Mouse (Mus musculus) urinary bladder, postnatal 25 days (tissue): Measurements from ENCODE around the gene Siglecf.
"Not testable (repeated sequence)": the region's sequence is repeated elsewhere in the genome, so short reads cannot be mapped to it uniquely, and the experiment has no call there.

Source experiments
- DNase-seq: peaks from one replicate; pipeline ENCODE4 v3.0.0; 2022; ENCODE audit warnings: low spot score

Siglecf gene

DNA sequence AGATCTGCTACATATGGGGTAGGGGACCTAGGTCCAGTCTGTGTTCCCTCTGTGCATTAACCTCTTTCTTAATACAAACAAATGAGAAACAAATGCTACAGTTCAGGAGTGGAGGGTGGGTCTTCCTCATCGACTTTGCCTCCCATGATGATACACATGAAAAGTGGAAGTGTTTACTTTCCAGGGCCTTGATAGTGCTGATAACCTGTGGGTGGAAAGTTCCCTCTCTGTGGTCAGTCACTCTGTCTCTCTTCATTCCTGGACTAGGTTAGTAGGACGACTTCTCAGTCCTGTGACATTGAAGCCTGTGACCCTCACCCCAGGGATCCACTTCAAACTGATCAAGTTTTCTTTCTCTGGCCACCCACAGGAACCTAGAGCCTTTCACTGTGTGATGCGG is at the start of gene Siglecf:
Gene Siglecf (plus strand): TSS at position 188 of the 400 bp plus-strand sequence.
- DNase-seq, result no peak

DNA sequence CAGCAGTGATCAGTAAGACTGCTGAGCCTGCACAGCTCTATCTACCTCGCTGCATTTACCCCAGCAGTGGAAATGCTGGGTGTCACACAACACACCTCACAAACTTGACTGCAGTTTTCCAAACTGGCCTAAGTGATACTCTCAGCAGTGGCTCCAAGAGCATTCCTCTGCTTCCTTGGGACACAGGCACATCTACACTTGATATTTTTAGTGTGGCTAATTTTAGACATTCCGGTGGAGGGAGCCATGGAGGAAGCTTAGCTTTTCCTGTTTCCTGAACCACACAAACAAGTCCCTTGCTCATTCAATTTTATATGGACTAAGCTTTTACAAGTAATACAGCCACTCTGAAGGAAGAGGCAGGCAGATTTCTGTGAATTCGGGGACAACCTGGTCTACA is 45.9 kb upstream of the Siglecf start:
- DNase-seq, result no peak

DNA sequence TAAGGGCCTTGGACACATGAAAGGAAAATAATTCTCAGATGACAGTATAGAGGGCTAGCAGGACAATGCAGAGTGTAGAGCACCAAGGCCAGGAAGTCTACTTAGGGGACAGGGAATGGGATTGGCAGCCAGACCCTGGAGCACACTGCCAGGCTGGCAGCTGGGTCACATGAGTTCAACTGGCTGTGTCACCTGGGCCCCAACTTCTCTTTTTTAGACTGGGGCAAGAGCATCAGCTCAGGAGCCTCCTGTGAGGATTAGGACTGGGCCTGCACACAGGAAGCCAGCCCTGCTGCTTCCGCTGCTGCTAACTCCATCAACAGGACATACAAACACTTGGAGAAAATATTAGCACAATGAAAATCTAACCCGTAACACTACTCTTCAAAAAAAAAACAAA is 42.1 kb upstream of the Siglecf start:
- no peak for DNase-seq

DNA sequence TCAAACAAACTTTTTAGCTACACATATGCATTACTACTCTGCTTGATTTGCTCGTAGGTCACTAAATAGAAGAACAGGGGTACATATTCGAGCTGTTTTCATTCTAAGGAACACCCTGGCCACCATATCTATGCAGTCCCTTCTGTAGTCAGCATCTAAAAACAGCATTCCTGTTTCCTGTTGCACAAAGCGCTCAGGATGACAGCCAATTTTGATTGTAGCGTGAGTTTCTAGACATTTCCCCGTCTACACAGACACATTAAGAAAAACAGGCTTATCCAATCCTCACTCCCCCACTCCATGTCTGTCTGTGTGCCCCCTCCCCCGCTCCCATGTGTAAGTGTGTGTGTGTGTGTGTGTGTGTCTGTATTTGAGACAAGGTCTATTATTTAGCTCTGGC is 39.5 kb upstream of the Siglecf start:
- DNase-seq, result no peak

DNA sequence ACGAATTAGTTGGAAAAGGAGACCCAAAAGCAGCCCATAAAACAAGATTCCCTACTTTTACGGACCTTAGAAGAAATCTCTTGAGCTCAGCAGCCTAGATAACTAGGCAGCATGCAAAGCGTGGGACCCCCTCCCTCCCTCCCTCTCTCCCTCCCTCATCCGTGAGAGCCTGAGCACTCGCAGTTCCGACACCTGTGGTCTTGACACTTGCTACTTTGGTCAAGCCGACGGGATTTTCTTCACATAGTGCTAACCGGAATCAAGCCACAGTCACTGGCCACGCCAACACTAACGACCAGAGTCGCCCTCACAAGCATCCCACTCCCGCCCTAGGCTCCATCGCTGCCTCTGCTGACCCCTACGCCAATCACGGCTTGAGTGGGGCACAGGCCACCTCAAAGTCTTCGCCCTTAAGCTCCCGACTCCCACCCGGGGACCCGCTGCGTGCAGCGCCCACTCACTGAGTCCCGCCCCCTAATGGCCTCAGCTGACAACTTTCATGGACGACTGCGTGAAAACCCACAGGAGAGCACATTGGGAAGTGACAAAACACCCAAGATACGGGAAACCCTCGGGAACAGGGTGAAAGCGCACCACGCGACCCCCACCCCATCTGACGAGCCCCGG is 38.6 kb upstream of the Siglecf start:
- no peak for DNase-seq

DNA sequence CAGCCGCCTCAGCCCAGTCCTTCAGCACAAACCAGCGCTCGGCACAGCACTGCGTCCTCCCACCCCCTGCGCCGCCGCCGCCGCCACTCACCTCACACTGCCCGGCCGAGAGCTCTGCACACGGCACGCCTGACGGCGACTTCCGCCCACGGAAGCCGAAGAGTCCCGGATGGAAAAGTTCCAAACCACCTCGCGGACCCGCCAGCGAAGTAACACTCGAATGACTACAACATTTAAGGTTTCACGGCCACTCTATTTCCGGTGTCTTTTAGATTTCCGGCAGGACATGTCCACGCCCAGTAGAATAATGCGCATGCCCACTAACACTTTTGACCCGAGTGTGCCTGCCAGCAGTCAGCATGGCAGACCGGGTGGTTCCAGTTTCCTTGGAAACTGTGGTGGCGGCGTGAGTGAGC is 38.1 kb upstream of the Siglecf start, which contains the start of gene Zfp715:
Gene Zfp715 (minus strand): TSS at position 282 of the 416 bp plus-strand sequence.
- DNase-seq, result peak; percentile 78

DNA sequence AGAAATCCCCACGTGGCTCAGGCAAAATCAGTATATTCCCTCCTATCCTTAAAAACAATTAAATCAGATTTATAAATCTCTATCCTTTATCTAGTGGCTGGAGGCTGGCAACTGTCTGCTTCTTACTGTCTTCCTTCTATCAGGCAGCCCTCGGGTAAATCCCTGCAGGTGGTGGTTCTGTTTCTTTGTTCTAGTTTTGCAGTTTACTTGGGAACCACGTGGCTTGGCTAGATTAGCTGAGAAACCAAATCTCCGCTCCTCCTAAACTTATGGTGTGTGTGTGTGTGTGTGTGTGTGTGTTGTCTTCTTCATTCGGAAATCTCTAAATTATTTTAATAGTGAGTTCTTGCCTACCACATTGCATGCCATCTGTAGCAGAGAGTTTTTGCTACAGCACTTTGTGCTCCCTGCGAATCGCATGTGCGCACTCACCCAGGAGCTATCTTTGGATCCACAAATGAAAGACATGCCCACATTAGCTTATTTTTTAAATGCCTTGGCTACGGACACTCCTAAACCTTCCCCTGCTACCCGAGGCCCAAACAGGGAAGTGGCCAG is 24.8 kb upstream of the Siglecf start:
- no peak for DNase-seq

DNA sequence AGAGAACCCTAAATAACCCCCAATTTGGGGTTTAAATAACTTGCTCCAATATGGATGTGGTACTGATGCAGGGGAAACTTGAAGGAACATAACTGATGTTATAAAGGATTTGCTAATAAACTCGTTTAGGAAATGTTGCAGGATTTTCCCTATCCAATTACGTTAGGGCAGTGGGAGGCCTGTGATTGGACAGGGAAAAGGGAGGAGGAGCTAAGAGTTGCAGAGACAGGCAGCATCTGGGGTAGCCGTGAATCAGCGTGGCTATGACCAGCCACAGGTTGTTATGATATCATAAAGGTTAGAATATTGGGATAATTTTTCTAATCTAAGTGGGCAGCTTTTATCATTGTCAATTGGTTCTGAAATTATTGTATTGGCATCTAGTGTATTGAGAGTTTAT is 23.0 kb upstream of the Siglecf start:
- no peak for DNase-seq

DNA sequence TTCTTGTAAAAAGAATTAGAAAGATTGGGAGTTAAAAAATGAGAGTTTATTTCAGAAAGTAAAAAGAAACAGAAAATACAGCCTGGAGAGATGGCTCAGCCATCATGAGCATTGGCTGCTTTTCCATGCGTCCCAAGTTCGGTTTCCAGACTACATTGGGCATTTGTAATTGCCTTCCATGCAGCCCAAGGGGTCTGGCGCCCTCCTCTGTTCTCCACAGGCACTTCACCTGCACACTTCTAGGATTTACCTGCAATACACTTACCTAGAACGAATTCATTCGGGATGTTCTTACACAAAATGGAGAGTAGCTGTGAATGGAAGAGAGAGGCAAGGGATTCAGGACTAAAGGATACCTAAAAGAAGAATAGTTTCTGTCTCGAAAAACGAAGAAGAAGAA is 17.9 kb upstream of the Siglecf start:
- no peak for DNase-seq

DNA sequence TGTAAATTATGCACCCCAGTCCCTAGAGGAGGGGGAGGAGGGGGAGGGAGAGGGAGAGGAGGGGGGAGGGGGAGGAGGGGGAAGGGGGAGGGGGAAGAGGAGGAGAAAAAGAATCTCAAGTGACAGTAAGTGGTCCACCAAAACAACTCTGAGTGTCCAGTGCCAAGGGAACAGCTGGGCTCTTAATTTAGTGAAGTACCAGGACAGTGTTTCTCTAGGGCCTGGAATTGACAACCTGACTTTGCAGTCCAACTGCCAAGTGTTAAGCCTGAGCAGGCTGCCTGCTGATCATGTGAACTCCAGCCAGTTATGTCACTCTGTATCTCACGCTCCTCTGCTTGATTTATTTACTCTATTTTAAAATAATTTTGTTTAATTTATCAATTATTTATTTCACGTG is 17.2 kb upstream of the Siglecf start:
- no peak for DNase-seq

DNA sequence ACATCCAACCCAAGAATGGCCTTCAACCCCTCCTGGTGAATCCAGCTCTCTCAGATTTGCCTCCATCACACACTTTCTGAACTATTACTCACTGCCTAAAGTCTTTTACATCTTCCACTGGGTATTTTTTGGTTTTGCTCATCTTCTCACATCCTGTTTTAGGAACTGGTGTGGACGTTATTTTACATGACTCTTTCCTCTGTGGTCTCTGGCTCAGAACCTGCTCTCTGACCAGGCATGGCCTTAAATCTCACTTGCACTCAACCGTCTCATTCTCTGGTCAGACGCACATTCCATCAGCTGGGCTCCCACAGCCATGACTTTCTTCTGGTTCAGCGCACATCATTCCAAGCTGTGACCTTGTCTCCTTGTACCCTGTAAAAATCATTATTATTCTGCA is 10.4 kb upstream of the Siglecf start:
- DNase-seq, result no peak

DNA sequence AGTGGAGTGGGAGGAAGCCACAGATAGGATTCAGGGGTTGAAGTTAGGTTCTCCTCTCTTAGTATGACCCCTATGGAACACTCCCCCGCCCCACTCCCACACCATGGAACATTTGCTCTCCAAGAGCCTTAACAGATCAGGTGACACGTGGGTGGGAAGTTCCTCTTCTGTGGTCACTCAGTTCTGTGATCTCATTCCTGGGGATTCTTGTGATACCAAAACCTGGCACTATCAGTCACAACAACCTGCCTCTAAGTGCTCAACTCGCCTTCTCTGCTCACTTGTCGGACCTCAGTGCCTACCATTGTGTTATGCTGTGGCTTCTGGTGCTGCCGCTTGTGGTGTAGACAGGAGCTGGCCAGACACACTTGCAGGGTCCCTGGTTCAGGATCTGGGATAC is 8.0 kb upstream of the Siglecf start:
- no peak for DNase-seq

DNA sequence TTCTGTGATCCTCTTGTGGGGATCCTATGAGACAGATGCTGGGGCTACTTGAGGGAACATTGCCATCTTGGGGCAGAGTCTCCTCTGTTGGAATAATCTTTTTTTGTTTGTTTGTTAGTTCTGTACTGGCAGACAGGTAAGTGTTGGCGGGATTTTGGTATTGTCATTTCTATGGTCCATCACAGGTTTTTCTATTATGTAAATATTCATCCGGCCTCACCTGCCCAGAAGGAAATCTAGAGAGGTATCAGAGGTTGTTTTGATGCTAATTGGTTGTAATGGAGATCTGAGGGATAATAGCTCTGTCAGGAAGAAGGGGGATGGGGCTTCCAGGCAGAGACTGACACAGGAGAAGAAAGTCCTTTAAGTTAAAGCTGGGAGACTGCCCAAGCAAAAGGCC is 7.1 kb upstream of the Siglecf start:
- no peak for DNase-seq

DNA sequence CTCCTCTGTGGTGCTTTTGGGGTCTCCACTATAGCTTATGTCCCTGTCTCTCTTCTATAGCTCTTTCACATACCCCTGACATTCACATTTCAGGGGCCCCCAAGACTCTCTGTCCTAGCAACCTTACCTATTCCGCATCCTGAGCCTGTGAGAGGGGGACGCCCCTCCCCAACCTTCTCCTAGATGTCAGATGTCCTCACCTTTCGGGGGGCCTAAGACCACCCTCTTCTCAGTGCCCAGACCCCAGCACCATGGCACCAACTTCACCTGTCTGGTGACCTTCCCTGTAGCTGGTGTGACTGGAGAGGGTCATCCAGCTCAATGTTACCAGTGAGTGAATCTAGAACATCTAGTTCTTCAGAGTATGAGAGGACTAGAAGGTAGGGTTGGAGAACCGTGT is 6.7 kb upstream of the Siglecf start:
- DNase-seq, result no peak

DNA sequence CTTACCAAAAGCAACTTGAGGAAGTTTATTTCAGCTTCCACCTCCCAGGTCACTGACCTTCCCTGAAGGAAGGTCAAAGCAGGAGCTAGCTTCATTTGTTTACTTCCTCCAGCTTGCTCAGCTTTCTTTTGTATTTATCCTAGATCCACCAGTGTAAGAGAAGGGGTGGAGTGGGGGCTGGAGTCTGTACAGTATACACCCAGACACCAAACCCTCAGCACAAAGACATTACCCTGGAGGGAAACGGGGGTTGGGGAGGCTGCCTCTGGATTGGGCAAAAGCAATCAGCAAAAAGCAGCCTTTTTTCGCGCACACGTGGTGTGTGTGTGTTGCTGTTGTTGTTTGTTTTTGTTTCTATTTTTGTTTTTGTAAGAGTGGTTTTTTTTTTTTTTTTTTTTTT is 5.0 kb upstream of the Siglecf start:
- no peak for DNase-seq

DNA sequence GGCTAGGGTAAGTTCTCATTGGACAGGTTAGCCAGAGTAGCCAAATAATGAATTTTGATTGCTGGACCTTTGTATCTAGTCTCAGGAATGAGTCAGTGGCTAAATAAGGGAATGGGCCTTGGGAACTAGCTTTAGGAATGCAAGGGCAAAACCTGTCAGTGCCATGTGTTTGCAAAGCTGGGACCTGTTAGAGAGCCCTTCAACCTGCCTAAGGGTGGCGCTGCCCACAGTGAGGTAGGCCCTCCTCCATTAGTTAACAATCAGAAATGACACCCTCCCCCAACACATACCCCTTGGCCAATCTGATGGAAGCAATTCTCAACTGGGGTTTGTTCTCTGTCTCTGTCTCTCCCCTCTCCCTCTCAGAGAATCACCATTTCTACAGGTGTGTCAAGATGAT is 4.6 kb upstream of the Siglecf start:
- DNase-seq, result no peak

DNA sequence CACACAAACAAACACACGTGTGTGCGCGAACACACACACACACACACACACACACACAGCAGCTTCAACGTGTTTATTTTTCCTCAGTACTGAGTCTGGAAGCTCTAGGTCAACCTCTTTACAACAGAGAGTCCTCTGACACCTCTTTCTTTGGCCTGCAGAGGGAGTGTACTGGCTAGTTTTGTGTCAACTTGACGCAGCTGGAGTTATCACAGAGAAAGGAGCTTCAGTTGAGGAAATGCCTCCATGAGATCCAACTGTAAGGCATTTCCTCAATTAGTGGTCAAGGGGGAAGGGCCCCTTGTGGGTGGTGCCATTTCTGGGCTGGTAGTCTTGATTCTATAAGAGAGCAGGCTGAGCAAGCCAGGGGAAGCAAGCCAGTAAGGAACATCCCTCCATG is 1.5 kb upstream of the Siglecf start:
- not testable (repeated sequence) for DNase-seq

DNA sequence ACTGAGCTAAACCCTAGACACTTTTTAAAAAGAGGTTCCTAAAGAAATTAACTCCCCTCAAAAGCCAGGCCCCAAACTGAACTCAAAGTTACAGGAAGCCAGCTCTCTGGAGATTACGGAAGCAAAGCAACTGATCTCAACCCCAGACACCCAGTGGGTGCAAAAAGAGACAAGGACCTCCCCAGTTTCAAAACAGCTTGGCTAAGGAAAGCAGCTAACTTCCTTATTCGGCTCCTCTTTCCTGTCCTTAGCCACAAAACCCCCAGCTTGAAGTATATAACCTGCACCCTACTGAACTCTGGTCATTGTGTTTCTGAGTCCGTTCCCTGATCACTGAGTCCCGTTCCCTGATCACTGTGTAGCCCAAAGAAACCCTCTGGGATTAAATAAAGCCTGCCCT is 2.0 kb downstream of the Siglecf start:
- DNase-seq, result no peak

DNA sequence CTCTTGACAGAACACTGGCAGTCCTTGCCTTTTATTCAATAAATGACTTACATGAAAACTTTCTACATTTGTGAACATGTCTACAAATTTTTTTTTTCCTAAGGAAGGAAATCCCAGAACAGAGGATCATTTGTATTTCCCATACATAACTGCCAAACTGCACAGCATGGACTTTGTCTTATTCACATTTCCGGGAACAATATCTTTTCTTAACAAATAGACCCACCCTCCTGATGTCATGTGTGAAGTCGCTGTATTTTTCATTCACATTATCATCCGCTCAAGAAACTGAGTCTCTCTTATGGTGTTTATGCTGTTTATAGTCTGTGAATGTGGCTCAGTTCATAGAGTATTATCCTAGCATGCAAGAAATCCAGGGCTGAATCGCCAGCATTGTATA is 2.6 kb downstream of the Siglecf start:
- no peak for DNase-seq

DNA sequence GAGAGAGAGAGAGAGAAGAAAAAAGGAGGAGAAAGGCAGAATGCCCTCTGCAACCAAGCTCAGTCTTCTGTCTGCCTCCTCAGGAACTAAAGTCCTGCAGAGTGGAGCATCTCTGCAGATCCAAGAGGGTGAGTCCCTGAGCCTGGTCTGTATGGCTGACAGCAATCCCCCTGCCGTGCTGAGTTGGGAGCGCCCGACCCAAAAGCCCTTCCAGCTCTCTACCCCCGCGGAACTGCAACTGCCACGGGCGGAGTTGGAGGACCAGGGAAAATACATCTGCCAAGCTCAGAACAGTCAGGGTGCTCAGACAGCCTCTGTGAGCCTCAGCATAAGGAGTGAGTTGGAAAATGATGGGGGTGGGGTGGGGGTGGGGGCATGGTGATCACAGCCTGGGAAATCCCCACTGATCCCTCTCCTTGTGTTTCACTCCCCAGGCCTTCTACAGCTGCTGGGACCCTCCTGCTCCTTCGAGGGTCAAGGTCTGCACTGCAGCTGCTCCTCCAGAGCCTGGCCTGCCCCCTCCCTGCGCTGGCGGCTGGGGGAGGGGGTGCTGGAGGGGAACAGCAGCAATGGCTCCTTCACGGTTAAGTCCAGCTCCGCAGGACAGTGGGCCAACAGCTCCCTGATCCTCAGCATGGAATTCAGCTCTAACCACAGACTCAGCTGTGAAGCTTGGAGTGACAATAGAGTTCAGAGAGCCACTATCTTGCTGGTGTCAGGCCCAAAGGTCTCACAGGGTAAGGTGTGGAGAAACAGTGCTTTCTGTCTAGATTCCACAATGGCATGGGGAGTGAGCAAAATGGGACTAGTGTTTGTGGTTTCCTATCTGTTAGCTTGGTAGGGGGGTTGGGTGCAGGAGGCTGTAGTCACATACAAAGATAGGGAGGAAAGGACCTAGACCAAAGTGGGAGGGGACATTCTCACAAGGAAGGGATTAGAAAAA is 4.0 kb downstream of the Siglecf start:
- DNase-seq, result no peak

DNA sequence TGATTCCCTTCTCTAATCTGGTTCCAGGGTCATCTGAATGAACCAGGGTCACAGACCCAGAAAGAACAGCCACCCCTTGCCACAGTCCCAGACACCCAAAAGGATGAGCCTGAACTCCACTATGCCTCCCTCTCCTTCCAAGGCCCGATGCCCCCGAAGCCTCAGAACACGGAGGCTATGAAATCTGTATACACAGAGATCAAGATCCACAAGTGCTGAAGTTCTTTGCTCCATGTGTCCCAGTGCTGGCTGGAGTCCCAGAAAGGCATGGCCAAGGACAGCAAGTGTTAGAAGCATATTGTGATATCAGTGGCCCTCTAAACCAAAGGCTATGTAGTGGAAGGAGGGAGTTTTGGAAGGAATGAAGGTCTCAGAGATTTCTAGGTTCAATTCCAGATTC is 7.4 kb downstream of the Siglecf start:
- DNase-seq, result no peak

DNA sequence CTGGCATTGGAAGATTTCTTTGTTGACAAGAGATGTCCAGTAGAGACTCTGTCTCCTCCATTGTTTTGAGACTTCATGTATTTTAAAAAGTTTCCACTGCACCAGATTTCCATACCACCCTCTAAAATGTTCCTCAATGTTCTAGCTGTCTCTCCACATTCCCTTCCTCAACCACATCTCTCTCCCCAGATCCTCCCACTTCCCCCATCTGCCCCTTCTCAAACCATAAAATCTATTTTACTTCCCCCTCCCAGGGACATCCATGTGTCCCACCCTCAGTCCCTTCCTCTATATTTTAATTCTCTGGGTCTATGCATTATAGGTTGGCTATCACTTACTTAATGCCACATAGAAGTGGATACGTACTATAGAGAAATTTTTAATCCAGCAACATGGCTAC is 10.3 kb downstream of the Siglecf start:
- DNase-seq, result no peak

DNA sequence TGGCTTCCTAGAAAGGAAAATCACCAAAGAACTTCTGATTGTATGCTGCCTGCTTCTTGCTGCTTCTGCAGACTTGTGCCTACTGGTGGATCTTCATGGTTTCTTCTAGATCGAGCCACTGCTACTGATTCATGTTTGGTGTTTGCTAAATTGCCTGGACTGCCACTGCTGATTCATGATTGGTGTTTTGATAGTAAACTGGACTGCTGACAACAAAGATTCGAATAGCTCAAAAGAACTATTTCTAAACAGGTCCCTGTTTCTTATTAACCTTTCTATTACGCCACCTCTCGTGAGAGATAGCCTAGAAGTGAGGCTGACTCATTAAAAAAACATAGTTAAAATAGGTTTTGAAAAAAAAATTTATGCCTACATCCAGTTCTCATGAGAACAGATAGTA is 10.9 kb downstream of the Siglecf start:
- no peak for DNase-seq
